Mouse (Mus musculus) limb, embryonic 10.5 days (tissue): ENCODE results near the gene Dbt. TPM values are rescaled to one million over a fixed set of nuclear protein-coding genes. Genes with fewer than 3 reads are reported as not detected.

ENCODE experiments used
- DNase-seq: peaks from one replicate; pipeline ENCODE4 v3.0.0-alpha.2; 2017; ENCODE audit warnings: low spot score
- H3K27ac ChIP-seq: fragments of 300-500 bp; sonication (generic); 2 replicates; pipeline ENCODE4 v1.5.1; 2016; ENCODE audit warnings: mild to moderate bottlenecking
- H3K27me3 ChIP-seq: fragments of 300-500 bp; sonication (generic); 2 replicates; pipeline ENCODE4 v1.6.1; 2016; ENCODE audit warnings: low read depth, mild to moderate bottlenecking; ENCODE audit not compliant: poor library complexity, severe bottlenecking
- H3K36me3 ChIP-seq: fragments of 300-500 bp; sonication (generic); 2 replicates; pipeline ENCODE4 v1.6.1; 2016; ENCODE audit warnings: mild to moderate bottlenecking, moderate library complexity
- H3K4me1 ChIP-seq: fragments of 300-500 bp; sonication (generic); 2 replicates; pipeline ENCODE4 v1.6.1; 2016
- H3K4me3 ChIP-seq: fragments of 300-500 bp; sonication (generic); 2 replicates; pipeline ENCODE4 v1.5.1; 2016; ENCODE audit warnings: mild to moderate bottlenecking, moderate library complexity
- H3K9me3 ChIP-seq: fragments of 300-500 bp; sonication (generic); replicated peaks from 2 replicates; pipeline ENCODE4 v1.6.1; 2016; ENCODE audit warnings: mild to moderate bottlenecking
- WGBS: fragments of 180-500 bp; shearing (Covaris S2); methylation state at CpG from one replicate; pipeline ENCODE4 v1.1.7; 2016; 5-methylcytosine and 5-hydroxymethylcytosine counted together
- polyA plus RNA-seq: library from polyadenylated mRNA; unstranded; fragments of >200 nt; fragmentation: Nextera tagmentation; extraction: Ambion mirVana; gene quantifications from 2 replicates; pipeline ENCODE4 v1.2.1, GENCODE M21; 2016

Gene Dbt
- polyA plus RNA-seq, result 11.2 and 12.4 TPM in 2 replicates

- WGBS, result 1% methylated on average over 36 of the region's 36 CpGs
- Histone ChIP-seq H3K27ac (peak within 1 kb of the TSS; percentile 74), H3K4me1 (peaks cover 11% of the 10 kb centered on the region)
These were observed at the start of gene Dbt for GRCm38 (mm10) chr3:116512904-116513716. Gene Dbt (plus strand): TSS chr3:116513070.

GRCm38 (mm10) chr3:116464318-116464717 lies 48.6 kb upstream of the Dbt start:
- Histone ChIP-seq H3K4me3 (no peak overlapping the region), H3K27ac (no peak overlapping the region), H3K36me3 (no peaks in the 10 kb centered on the region), H3K4me1 (no peaks in the 10 kb centered on the region), H3K27me3 (no peaks in the 10 kb centered on the region), H3K9me3 (no peaks in the 10 kb centered on the region)
- 64% methylated on average over 2 of the region's 2 CpGs for WGBS
- no peak for DNase-seq

More at GRCm38 (mm10) chr3:116512904-116513716, at the start of gene Dbt:
- Histone ChIP-seq H3K27me3 (no peaks in the 10 kb centered on the region), H3K36me3 (peaks cover 8% of the 10 kb centered on the region), H3K9me3 (no peaks in the 10 kb centered on the region), H3K4me3 (peak within 1 kb of the TSS; percentile 68)
- peak; percentile 90 for DNase-seq

GRCm38 (mm10) chr3:116465709-116466108 lies 47.2 kb upstream of the Dbt start:
- no peak overlapping the region for H3K4me3 ChIP-seq
- no peak for DNase-seq
- H3K4me1 ChIP-seq, result no peaks in the 10 kb centered on the region
- no peaks in the 10 kb centered on the region for H3K27me3 ChIP-seq
- no peaks in the 10 kb centered on the region for H3K9me3 ChIP-seq
- H3K27ac ChIP-seq, result no peak overlapping the region
- no peaks in the 10 kb centered on the region for H3K36me3 ChIP-seq
- WGBS, result 94% methylated on average over 12 of the region's 12 CpGs

DNA sequence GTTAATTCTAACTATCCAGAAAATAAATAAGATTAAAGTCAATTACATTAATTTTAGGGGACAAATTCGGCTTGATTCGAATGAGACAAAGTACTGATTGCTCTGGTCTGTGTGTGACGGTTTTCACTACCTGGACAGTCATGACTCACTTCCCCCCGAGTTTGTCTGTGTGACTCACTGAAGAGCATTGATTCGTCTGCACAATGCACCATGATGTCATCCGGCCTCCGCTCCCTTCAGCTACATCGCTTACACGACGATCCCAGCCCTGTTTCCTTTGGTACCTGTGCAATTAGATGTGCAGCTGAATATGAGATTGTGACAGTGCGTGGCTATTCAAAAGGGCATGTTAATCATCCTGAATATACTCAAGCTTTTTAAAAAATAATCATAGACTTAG lies 38.3 kb upstream of the Dbt start:
- H3K4me1 ChIP-seq, result no peaks in the 10 kb centered on the region
- WGBS, result 87% methylated on average over 11 of the region's 11 CpGs
- H3K4me3 ChIP-seq, result no peak overlapping the region
- no peak for DNase-seq
- no peaks in the 10 kb centered on the region for H3K36me3 ChIP-seq
- no peaks in the 10 kb centered on the region for H3K27me3 ChIP-seq
- H3K27ac ChIP-seq, result no peak overlapping the region
- no peaks in the 10 kb centered on the region for H3K9me3 ChIP-seq

DNA sequence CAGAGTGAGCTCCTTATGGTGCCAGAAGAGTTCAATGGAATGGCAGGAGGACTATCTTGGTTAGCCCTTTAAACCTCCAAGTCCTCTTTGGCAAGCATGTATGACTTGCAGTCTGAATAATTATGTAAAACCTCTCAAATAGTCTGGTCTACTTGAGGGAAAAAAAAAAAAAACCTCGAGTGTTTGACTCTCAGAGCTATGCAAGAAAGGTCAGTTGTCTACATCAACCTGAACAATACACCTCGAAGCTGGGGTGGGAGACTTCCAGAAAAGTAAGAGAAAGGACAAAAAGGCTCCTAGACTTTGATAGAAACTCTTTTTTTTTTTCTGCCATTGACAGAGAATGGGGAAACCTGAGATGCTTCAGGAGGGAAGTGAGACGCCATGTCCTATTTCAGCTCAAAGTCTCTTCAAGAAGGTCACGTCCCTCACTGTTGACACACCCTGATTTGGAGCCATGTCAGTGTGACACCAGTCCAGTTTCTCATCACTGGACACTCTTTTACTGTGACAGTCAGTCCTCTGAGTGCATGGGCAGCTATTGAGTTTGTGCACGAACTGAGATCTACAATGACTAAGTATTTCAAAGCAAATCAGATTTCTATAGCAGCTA lies 36.1 kb upstream of the Dbt start:
- Histone ChIP-seq H3K9me3 (no peaks in the 10 kb centered on the region), H3K4me3 (no peak overlapping the region), H3K27me3 (no peaks in the 10 kb centered on the region), H3K4me1 (no peaks in the 10 kb centered on the region), H3K36me3 (no peaks in the 10 kb centered on the region), H3K27ac (no peak overlapping the region)
- DNase-seq, result no peak
- 78% methylated on average over 5 of the region's 5 CpGs for WGBS

- no peak for DNase-seq
- no peaks in the 10 kb centered on the region for H3K4me1 ChIP-seq
- H3K27me3 ChIP-seq, result no peaks in the 10 kb centered on the region
- no peak overlapping the region for H3K4me3 ChIP-seq
- H3K9me3 ChIP-seq, result no peaks in the 10 kb centered on the region
- WGBS, result 90% methylated on average over 7 of the region's 7 CpGs
- no peak overlapping the region for H3K27ac ChIP-seq
- no peaks in the 10 kb centered on the region for H3K36me3 ChIP-seq
These were observed 35.5 kb upstream of the Dbt start for GRCm38 (mm10) chr3:116477351-116477750.

DNA sequence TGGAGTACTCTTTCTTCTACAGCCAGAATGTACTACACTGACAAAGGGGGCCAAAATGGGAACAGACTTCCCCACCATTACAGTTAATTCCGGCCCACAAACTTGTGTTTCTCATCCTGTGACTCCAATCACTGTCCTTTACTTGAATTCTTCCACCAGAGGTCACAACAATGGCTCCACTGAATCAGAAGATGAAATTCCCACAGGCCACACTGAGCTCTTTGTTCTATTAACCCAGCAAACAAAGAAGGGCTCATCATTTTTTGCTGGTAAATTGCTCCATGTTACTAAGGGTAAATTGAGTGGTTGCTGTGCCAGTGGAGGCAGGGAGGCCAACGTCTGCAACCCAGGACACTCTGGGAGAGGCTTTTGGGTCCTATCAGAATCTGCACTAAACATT lies 32.8 kb upstream of the Dbt start:
- DNase-seq, result no peak
- no peaks in the 10 kb centered on the region for H3K9me3 ChIP-seq
- 80% methylated on average over 2 of the region's 2 CpGs for WGBS
- H3K4me3 ChIP-seq, result no peak overlapping the region
- H3K27ac ChIP-seq, result no peak overlapping the region
- no peaks in the 10 kb centered on the region for H3K27me3 ChIP-seq
- H3K36me3 ChIP-seq, result no peaks in the 10 kb centered on the region
- H3K4me1 ChIP-seq, result no peaks in the 10 kb centered on the region

- Histone ChIP-seq H3K36me3 (peaks cover under 1% of the 10 kb centered on the region; the same call in 1 of the 2 replicates), H3K4me1 (no peaks in the 10 kb centered on the region), H3K9me3 (no peaks in the 10 kb centered on the region), H3K27ac (no peak overlapping the region), H3K4me3 (no peak overlapping the region), H3K27me3 (no peaks in the 10 kb centered on the region)
- 71% methylated on average over 5 of the region's 5 CpGs for WGBS
- DNase-seq, result no peak
These were observed 31.9 kb upstream of the Dbt start for GRCm38 (mm10) chr3:116480937-116481336.

DNA sequence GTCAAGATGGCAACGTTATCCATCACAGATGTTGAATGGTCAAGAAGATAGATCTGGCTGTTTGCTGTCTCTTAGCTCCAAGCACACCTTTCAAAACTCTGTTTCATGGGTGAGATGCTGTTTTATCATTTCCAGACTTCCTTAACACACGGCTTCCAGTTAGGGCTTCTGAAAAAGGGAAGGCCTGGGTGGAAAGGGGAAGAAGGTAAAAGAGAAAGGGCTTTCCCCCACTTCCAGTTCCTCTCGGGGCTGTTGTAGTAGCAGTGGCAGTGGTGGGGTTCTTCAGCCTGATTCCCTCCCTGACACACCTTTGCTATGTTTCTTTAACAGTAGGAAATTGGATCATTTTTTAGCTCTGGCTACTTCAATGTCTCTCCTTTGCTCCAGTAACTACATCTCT lies 30.1 kb upstream of the Dbt start:
- no peak for DNase-seq
- 84% methylated on average over 3 of the region's 3 CpGs for WGBS
- no peaks in the 10 kb centered on the region for H3K4me1 ChIP-seq

DNA sequence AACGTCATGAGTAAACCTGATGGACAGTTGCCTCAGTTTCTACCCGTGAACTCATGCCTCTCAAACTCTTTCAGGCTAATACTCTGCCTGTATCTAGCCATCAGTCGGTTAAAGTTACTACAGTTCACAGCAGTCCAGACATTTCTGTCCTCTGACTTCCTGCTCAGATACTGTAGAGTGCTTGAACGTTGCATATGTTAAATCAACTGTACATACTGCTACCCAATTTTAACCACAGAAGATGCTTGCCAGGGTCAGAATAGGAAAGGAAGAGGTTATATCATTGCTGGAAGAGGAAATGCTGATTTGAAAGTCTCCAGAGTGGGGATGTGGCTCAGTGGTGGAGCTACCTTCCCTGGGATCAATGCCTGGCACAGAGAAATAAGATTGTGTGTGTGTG lies 29.6 kb upstream of the Dbt start:
- peaks cover 21% of the 10 kb centered on the region for H3K36me3 ChIP-seq
- 93% methylated on average over 4 of the region's 4 CpGs for WGBS
- H3K4me3 ChIP-seq, result no peak overlapping the region
- H3K27ac ChIP-seq, result no peak overlapping the region
- no peak for DNase-seq
- no peaks in the 10 kb centered on the region for H3K9me3 ChIP-seq
- H3K27me3 ChIP-seq, result no peaks in the 10 kb centered on the region
- H3K4me1 ChIP-seq, result no peaks in the 10 kb centered on the region

More for the DNA sequence above, 30.1 kb upstream of the Dbt start:
- Histone ChIP-seq H3K27me3 (no peaks in the 10 kb centered on the region), H3K27ac (no peak overlapping the region), H3K9me3 (no peaks in the 10 kb centered on the region), H3K4me3 (no peak overlapping the region), H3K36me3 (peaks cover 16% of the 10 kb centered on the region)

GRCm38 (mm10) chr3:116490920-116491319 lies 21.9 kb upstream of the Dbt start:
- Histone ChIP-seq H3K4me3 (no peak overlapping the region), H3K4me1 (no peaks in the 10 kb centered on the region), H3K27me3 (no peaks in the 10 kb centered on the region), H3K36me3 (peaks cover 98% of the 10 kb centered on the region), H3K9me3 (no peaks in the 10 kb centered on the region), H3K27ac (no peak overlapping the region)
- DNase-seq, result no peak
- 92% methylated on average over 5 of the region's 5 CpGs for WGBS

- Histone ChIP-seq H3K9me3 (no peaks in the 10 kb centered on the region), H3K4me1 (no peaks in the 10 kb centered on the region), H3K27me3 (no peaks in the 10 kb centered on the region), H3K4me3 (no peak overlapping the region), H3K36me3 (peaks cover 98% of the 10 kb centered on the region), H3K27ac (no peak overlapping the region)
- 98% methylated on average over 1 of the region's 1 CpGs for WGBS
- DNase-seq, result no peak
These were observed 20.9 kb upstream of the Dbt start for GRCm38 (mm10) chr3:116491923-116492454.

DNA sequence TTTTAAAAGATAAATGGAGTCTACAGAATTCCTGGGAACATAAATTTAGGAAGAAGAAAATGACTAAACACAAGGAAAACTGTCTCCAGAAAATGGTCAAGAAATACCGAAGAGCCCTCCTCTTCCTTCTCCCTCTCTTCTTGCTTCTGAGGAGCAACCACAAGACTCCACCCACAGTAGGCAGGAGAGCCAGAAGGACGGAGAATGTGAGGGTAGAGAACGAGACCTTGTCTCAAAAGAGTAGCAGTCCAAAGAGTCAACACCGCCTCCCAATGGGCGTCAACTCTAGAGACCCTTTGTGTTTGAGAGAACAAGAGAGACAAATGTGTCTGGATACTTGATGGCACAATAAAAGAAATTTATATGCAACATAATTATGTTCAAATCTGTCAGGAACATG lies 19.2 kb upstream of the Dbt start:
- Histone ChIP-seq H3K36me3 (peaks cover 100% of the 10 kb centered on the region), H3K27me3 (no peaks in the 10 kb centered on the region), H3K4me3 (no peak overlapping the region), H3K27ac (no peak overlapping the region), H3K4me1 (no peaks in the 10 kb centered on the region), H3K9me3 (no peaks in the 10 kb centered on the region)
- WGBS, result 86% methylated on average over 5 of the region's 5 CpGs
- DNase-seq, result no peak
